Mouse (Mus musculus) kidney, adult 2 months (tissue): ENCODE results near the gene Kdsr. TPM values are rescaled to one million over a fixed set of nuclear protein-coding genes. Genes with fewer than 3 reads are reported as not detected.

ENCODE experiments used
- DNase-seq: peaks from one replicate; pipeline ENCODE4 v3.0.0; 2021
- H3K27ac ChIP-seq: fragments of 200-500 bp; 2 replicates; pipeline ENCODE4 v1.5.1; 2012; ENCODE audit warnings: low read depth, low read length, control low read depth, inconsistent platforms; ENCODE audit not compliant: insufficient read depth
- H3K27me3 ChIP-seq: fragments of 200-500 bp; replicated peaks from 2 replicates; pipeline ENCODE4 v1.6.1; 2012; ENCODE audit warnings: mild to moderate bottlenecking, moderate library complexity, low read length, inconsistent platforms; ENCODE audit not compliant: control insufficient read depth, insufficient read depth
- H3K36me3 ChIP-seq: fragments of 200-500 bp; 2 replicates; pipeline ENCODE4 v1.6.1; 2012; ENCODE audit warnings: mild to moderate bottlenecking, moderate library complexity, low read length, inconsistent platforms; ENCODE audit not compliant: control insufficient read depth, insufficient read depth
- H3K4me1 ChIP-seq: fragments of 200-500 bp; 2 replicates; pipeline ENCODE4 v1.6.1; 2011; ENCODE audit warnings: low read length; ENCODE audit not compliant: control insufficient read depth, insufficient read depth
- H3K4me3 ChIP-seq: fragments of 200-500 bp; 2 replicates; pipeline ENCODE4 v1.5.1; 2011; ENCODE audit warnings: mild to moderate bottlenecking, low read depth, low read length, control low read depth; ENCODE audit not compliant: insufficient read depth
- CTCF ChIP-seq: fragments of 200-500 bp; conservative IDR thresholded peaks from 2 replicates; pipeline ENCODE4 v1.5.1; 2011; ENCODE audit warnings: low read depth, mild to moderate bottlenecking, control low read depth, low read length, moderate library complexity, mixed read lengths; ENCODE audit not compliant: insufficient read depth, insufficient read length
- POLR2A ChIP-seq: fragments of 200-500 bp; IDR thresholded peaks from one replicate; pipeline ENCODE4 v1.6.1; 2011; ENCODE audit warnings: low read depth, low read length, control low read depth
- WGBS: fragments of 180-500 bp; shearing (Covaris S2); methylation state at CpG from one replicate; pipeline ENCODE4 v1.1.7; 2018; 5-methylcytosine and 5-hydroxymethylcytosine counted together
- polyA plus RNA-seq: library from polyadenylated mRNA; depleted of rRNA; stranded (reverse); fragments of >200 nt; gene quantifications from 2 replicates; pipeline ENCODE4 v1.2.3, GENCODE M21; 2012

The Kdsr gene
- polyA plus RNA-seq, 1 experiment = 7.6 TPM

DNA sequence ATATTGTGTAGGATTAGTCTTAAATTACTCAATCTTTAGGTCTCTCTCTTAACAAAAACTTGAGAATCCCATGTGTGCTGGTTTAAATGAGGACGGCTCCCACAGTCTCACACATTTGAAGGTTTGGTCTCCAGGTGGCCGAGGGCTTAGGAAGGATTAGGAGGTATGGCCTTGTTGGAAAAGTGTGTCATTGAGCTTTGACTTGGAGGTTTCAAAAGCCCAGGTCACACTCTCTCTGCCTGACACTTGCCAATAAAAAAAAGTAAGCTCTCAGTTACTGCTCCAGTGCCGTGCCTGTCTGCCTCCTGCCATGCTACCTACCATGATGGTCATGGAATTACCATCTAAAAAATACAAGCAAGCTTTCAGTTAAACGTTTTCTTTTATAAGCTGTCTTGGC, 15.4 kb upstream of the Kdsr start:
- Histone ChIP-seq H3K4me3 (no peak overlapping the region), H3K36me3 (peaks cover 12% of the 10 kb centered on the region), H3K4me1 (no peaks in the 10 kb centered on the region), H3K27ac (no peak overlapping the region), H3K27me3 (no peaks in the 10 kb centered on the region)
- DNase-seq = no peak
- WGBS = 89% methylated on average over 4 of the region's 4 CpGs
- TF ChIP-seq CTCF (no peak), POLR2A (no peak)

DNA sequence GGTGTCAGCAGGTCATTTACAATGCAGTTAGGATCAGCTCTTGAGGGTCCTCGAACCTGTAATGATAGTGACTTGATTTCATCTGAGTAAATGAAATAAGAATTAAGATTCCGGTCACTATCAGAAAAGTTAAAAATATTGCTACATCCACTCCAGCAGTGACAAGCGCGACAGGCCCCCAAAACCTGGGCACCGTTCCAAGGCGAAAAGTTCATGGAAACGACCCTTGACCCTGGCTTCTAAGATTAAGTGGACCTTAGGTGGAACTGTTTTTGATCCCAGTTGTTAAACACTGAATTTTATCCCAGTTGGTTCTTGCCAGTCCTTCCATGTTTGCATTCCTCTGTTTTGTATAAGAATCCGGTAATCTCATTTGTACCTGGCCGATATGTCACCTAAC, 14.6 kb upstream of the Kdsr start:
- no peak overlapping the region for H3K27ac ChIP-seq
- no peaks in the 10 kb centered on the region for H3K4me1 ChIP-seq
- TF ChIP-seq POLR2A = no peak
- TF ChIP-seq CTCF = no peak
- H3K36me3 ChIP-seq = peaks cover 10% of the 10 kb centered on the region
- WGBS = 73% methylated on average over 9 of the region's 9 CpGs
- no peak overlapping the region for H3K4me3 ChIP-seq
- peak; percentile 7 for DNase-seq
- H3K27me3 ChIP-seq = no peaks in the 10 kb centered on the region

DNA sequence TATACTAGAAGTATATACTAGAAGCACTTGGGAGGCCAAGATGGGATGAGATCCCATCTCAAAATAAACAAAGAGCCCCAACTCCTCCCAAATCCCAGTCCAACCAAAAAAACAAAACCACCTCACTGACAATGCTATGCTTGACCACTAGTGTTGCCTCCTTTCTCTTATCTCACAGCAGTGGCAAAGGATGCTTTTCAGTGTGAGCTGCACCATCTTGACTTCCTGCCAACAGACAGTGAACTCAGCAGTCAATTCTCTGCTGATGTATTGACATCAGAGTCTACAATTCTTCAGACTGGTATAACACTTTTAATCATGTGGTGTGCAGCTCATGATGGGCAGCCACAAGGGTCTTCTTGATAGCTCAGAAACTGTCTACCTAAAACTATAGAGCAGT, 9.2 kb upstream of the Kdsr start:
- H3K27ac ChIP-seq = no peak overlapping the region

DNA sequence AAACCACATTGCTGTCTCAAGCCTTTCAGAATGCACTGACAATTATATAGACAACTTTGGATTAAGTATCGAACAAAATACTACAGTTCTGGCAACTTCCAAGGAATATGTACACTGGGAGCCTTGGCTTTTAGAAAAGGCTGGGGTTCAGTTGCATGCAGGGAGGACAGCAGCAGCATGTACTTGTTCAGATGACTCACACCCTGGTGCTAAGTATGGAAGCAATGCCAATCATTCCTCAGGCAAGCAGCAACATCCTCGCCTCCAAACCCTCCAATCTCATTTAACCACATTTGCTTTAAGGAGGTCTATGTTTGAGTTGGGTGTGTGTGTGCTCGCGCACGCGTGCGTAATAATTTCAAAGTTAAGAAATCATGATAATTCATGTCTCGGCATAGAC, 6.2 kb upstream of the Kdsr start:
- TF ChIP-seq CTCF (no peak), POLR2A (no peak)
- no peaks in the 10 kb centered on the region for H3K27me3 ChIP-seq
- 97% methylated on average over 8 of the region's 8 CpGs for WGBS
- peaks cover 4% of the 10 kb centered on the region for H3K36me3 ChIP-seq
- no peak overlapping the region for H3K27ac ChIP-seq
- H3K4me1 ChIP-seq = no peaks in the 10 kb centered on the region
- DNase-seq = no peak
- no peak overlapping the region for H3K4me3 ChIP-seq

More for the DNA sequence above, 9.2 kb upstream of the Kdsr start:
- H3K4me1 ChIP-seq = no peaks in the 10 kb centered on the region
- peaks cover 8% of the 10 kb centered on the region for H3K36me3 ChIP-seq
- no peak overlapping the region for H3K4me3 ChIP-seq
- no peak for DNase-seq
- TF ChIP-seq CTCF = no peak
- TF ChIP-seq POLR2A = no peak
- no peaks in the 10 kb centered on the region for H3K27me3 ChIP-seq

DNA sequence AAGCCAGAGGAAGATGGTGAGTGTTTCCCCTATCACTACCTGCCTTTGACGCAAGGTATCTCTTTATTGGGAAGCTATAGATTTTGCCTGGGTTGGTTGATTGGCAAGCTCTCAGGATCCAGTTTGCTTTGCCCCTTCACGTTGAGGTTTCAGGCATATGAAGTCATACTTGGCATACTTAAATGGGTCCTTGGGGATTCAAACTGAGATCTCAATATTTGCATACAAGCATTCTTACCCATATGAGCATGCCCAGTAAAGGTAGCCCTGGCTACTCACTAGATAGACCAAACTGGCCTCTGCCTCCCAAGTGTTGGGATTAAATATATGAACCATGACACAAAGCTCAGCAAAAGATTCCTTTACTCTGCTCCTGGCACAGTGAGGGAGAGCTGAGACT, 5.3 kb upstream of the Kdsr start:
- 78% methylated on average over 2 of the region's 2 CpGs for WGBS
- Histone ChIP-seq H3K27ac (no peak overlapping the region), H3K4me3 (no peak overlapping the region), H3K4me1 (no peaks in the 10 kb centered on the region), H3K36me3 (peaks cover 2% of the 10 kb centered on the region), H3K27me3 (no peaks in the 10 kb centered on the region)
- TF ChIP-seq POLR2A (no peak), CTCF (no peak)
- no peak for DNase-seq

DNA sequence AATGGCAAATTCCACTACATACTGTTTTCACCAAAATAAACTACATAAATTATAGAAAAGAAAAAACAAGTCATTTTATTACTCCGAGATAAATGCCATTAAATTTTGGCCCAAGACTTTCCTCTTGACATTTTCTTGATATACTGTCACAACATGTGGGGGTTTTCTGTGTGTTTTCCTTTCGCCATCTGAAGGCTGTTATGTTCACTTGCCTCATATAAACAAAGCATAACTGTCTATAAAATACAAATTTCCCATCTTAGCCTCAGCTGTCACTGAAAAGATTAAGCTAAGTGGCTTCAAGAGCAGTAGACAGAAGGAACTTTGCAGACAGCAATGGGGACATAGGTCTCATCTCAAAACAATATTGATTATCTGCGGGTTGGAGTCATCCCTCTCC, 4.8 kb upstream of the Kdsr start:
- Histone ChIP-seq H3K4me1 (no peaks in the 10 kb centered on the region), H3K36me3 (peaks cover 2% of the 10 kb centered on the region), H3K27me3 (no peaks in the 10 kb centered on the region), H3K27ac (no peak overlapping the region), H3K4me3 (no peak overlapping the region)
- 80% methylated on average over 3 of the region's 3 CpGs for WGBS
- no peak for TF ChIP-seq CTCF
- no peak for TF ChIP-seq POLR2A
- DNase-seq = no peak

DNA sequence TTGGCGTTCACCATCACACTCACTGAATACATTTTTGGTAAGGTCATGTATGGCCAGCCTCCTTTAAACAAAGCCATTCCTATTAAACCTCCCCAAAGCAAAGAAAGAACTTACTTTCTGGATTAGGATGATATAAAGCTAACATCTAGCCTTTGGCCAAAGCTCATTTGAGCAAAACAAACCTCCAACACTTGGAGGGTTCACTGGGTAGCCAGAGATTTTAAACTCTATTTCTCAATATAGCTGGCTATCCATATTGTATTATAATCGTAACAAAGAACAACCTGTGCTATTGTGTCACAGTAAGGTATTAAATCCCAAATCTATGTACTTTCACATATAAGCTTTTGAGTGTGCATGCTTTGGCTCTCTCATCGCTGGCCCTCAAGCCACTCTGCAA, 1.2 kb upstream of the Kdsr start:
- Histone ChIP-seq H3K4me3 (no peak overlapping the region), H3K27me3 (no peaks in the 10 kb centered on the region), H3K27ac (no peak overlapping the region), H3K36me3 (no peaks in the 10 kb centered on the region), H3K4me1 (peaks cover 5% of the 10 kb centered on the region; the same call in 1 of the 2 replicates)
- no peak for TF ChIP-seq CTCF
- TF ChIP-seq POLR2A = no peak
- WGBS = 80% methylated on average over 3 of the region's 3 CpGs
- DNase-seq = no peak
